In the genomic region with DNA sequence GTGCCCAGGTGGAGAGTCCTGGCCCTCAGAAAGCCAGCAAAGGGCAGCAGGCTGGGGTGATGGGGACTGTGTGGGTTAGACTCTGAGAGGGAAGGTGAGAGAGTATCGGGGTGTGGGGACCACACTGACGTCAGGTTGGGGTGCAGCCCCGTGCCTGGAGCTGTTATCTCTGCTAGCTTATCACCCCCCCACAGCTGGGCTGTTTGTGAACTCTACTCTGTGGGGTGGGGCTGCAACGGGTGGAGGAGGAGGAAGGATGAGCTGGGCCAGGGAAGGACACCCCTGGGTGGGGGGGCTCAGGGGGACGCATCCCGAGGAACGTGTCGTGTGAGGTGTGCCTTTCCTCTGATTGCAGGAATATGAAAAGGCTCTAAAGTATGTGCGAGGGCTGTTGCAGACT, we compare ENCODE assay signal across 12 mouse cellular contexts. TPM values are rescaled to one million over a fixed set of nuclear protein-coding genes. Genes with fewer than 3 reads are reported as not detected.
DNase-seq lines count a peak whose midpoint lies in the region; ATAC-seq and TF ChIP-seq lines count a peak whose summit lies in the region.
"Had no signal": no experiment of that assay in that cellular context is flagged by ENCODE, and none has a peak within 500 bp of the region (broad histone marks: within the 10 kb centered on the region; RNA-seq: fewer than 3 reads in every experiment).

No protein-coding gene starts in this region.

- H3K9ac ChIP-seq in kidney, postnatal 0 days (ENCODE audit: low read depth, low read length): no peak overlapping the region
- H3K9ac ChIP-seq in intestine, embryonic 15.5 days: no peak overlapping the region
- no peak overlapping the region for H3K9ac ChIP-seq in forebrain, postnatal 0 days

- peak; percentile 31 for DNase-seq in cerebellum, adult 9-10 months
- no peak for DNase-seq in cerebellum, adult 2 months
- DNase-seq in kidney, postnatal 0 days (ENCODE audit: low spot score): no peak
- DNase-seq in kidney, adult 18-20 months: no peak
- peak; percentile 35 to 41 for DNase-seq in spleen, postnatal 14 days (ENCODE audit: low spot score in 2 of 2)
- no peak for DNase-seq in forebrain, postnatal 0 days
- DNase-seq: left cerebral cortex, postnatal 4 days had no signal

- TF ChIP-seq CTCF in cerebellum, adult 2 months (IDR thresholded peaks at IDR 0.05; ENCODE audit: borderline replicate concordance, insufficient read depth, low read depth, low read length): no peak
- no peak for TF ChIP-seq CTCF in kidney, postnatal 0 days (IDR thresholded peaks at IDR 0.05; ENCODE audit: low read depth)
- TF ChIP-seq CTCF in forebrain, postnatal 0 days (IDR thresholded peaks at IDR 0.05; ENCODE audit: low read depth): no peak

- H3K4me2 ChIP-seq in kidney, postnatal 0 days (ENCODE audit: low read length): no peak overlapping the region
- no peak overlapping the region for H3K4me2 ChIP-seq in intestine, embryonic 15.5 days (replicated peaks)
- H3K4me2 ChIP-seq in forebrain, postnatal 0 days (ENCODE audit: low read depth): no peak overlapping the region
- H3K4me2 ChIP-seq: neural tube, embryonic 13.5 days had no signal

- ATAC-seq in kidney, postnatal 0 days (replicated peaks; ENCODE audit: low FRiP score, low read depth): no peak
- ATAC-seq in intestine, embryonic 15.5 days: peak; percentile 46
- no peak for ATAC-seq in forebrain, postnatal 0 days
- ATAC-seq in CD4-positive, CD25-positive, alpha-beta regulatory T cell, adult 4 months: no peak
- ATAC-seq: Patski had no signal

- no peaks in the 10 kb centered on the region for H3K9me3 ChIP-seq in kidney, postnatal 0 days (replicated peaks; ENCODE audit: low read length)
- no peaks in the 10 kb centered on the region for H3K9me3 ChIP-seq in intestine, embryonic 15.5 days
- H3K9me3 ChIP-seq in forebrain, postnatal 0 days (ENCODE audit: low read length): no peaks in the 10 kb centered on the region
- H3K9me3 ChIP-seq: neural tube, embryonic 13.5 days had no signal

- H3K27ac ChIP-seq in cerebellum, adult 2 months (ENCODE audit: insufficient read depth, low read length): no peak overlapping the region
- peak overlapping the region; percentile 84 for H3K27ac ChIP-seq in kidney, postnatal 0 days
- peak overlapping the region; percentile 87 for H3K27ac ChIP-seq in intestine, embryonic 15.5 days
- no peak overlapping the region for H3K27ac ChIP-seq in forebrain, postnatal 0 days (ENCODE audit: low read depth, low read length)

- no peak overlapping the region for H3K4me3 ChIP-seq in cerebellum, adult 2 months (replicated peaks; ENCODE audit: insufficient read depth, low read depth, low read length)
- H3K4me3 ChIP-seq in kidney, postnatal 0 days (replicated peaks; ENCODE audit: low read depth, low read length): no peak overlapping the region
- H3K4me3 ChIP-seq in intestine, embryonic 15.5 days (replicated peaks): no peak overlapping the region
- no peak overlapping the region for H3K4me3 ChIP-seq in forebrain, postnatal 0 days (ENCODE audit: low read depth, low read length)
- H3K4me3 ChIP-seq: neural tube, embryonic 13.5 days had no signal

- H3K4me1 ChIP-seq in cerebellum, adult 2 months (ENCODE audit: control insufficient read depth, insufficient read depth, low read length): peaks cover 4% of the 10 kb centered on the region; the same call in 1 of the 2 replicates
- peaks cover 36% of the 10 kb centered on the region for H3K4me1 ChIP-seq in kidney, postnatal 0 days (replicated peaks; ENCODE audit: insufficient read depth, low read length)
- peaks cover 49% of the 10 kb centered on the region for H3K4me1 ChIP-seq in intestine, embryonic 15.5 days (replicated peaks)
- peaks cover 8% of the 10 kb centered on the region; the same call in 1 of the 2 replicates for H3K4me1 ChIP-seq in forebrain, postnatal 0 days (ENCODE audit: insufficient read depth)

- no peak for TF ChIP-seq POLR2A in cerebellum, adult 2 months (IDR thresholded peaks at IDR 0.05; ENCODE audit: borderline replicate concordance, insufficient read depth, low read length)

- H3K27me3 ChIP-seq in cerebellum, adult 2 months (ENCODE audit: control insufficient read depth, insufficient read depth, low read length): no peaks in the 10 kb centered on the region
- no peaks in the 10 kb centered on the region for H3K27me3 ChIP-seq in kidney, postnatal 0 days (ENCODE audit: insufficient read depth, low read length)
- H3K27me3 ChIP-seq in intestine, embryonic 15.5 days (replicated peaks): no peaks in the 10 kb centered on the region
- H3K27me3 ChIP-seq in forebrain, postnatal 0 days (ENCODE audit: insufficient read depth, low read length): no peaks in the 10 kb centered on the region
- H3K27me3 ChIP-seq: neural tube, embryonic 13.5 days; Patski had no signal

- peaks cover 24% of the 10 kb centered on the region for H3K36me3 ChIP-seq in kidney, postnatal 0 days (ENCODE audit: insufficient read depth, low read length)
- peaks cover 15% of the 10 kb centered on the region for H3K36me3 ChIP-seq in intestine, embryonic 15.5 days
- peaks cover 48% of the 10 kb centered on the region for H3K36me3 ChIP-seq in forebrain, postnatal 0 days (ENCODE audit: insufficient read depth)

- 90% methylated on average over 9 of the region's 9 CpGs for WGBS in cerebellum, adult 2 months
- WGBS in kidney, postnatal 0 days: 73% methylated on average over 9 of the region's 9 CpGs
- 49% methylated on average over 9 of the region's 9 CpGs for WGBS in intestine, embryonic 15.5 days
- WGBS in forebrain, postnatal 0 days: 94% methylated on average over 9 of the region's 9 CpGs

RNA-seq across cellular contexts. Expression of a gene that starts 1.2 kb away (rescaled TPM):
- 0.21 and 0.25 TPM in 2 replicates for polyA plus RNA-seq in cerebellum, adult 2 months (2012; rRNA removed)
- 11.9 and 12.6 TPM in 2 replicates for polyA plus RNA-seq in kidney, postnatal 0 days (2015; fragmentation: Nextera tagmentation; extraction: Ambion mirVana)
- 18.4 and 24.9 TPM in 2 replicates for polyA plus RNA-seq in intestine, embryonic 15.5 days (2015; fragmentation: Nextera tagmentation; extraction: Ambion mirVana)
- 0.33 and 0.38 TPM in 2 replicates for total RNA-seq in forebrain, postnatal 0 days (2014; rRNA removed)
- 0.13 and 0.15 TPM in 2 replicates for polyA plus RNA-seq in forebrain, postnatal 0 days (2015; fragmentation: Nextera tagmentation; extraction: Ambion mirVana)
- polyA plus RNA-seq in CD4-positive, CD25-positive, alpha-beta regulatory T cell, adult 4 months (2017; shearing (Covaris generic)): under 1 TPM in 1 of 2 experiments, not detected in 1; 0.34 TPM
- polyA plus RNA-seq: forebrain, embryonic 11.5 days had no signal

RNA-seq across cellular contexts. Expression of a gene that starts 12.1 kb away (rescaled TPM):
- polyA plus RNA-seq in cerebellum, adult 2 months (2012; rRNA removed): 408 and 473 TPM in 2 replicates
- 362 and 384 TPM in 2 replicates for polyA plus RNA-seq in kidney, postnatal 0 days (2015; fragmentation: Nextera tagmentation; extraction: Ambion mirVana)
- 258 and 259 TPM in 2 replicates for polyA plus RNA-seq in intestine, embryonic 15.5 days (2015; fragmentation: Nextera tagmentation; extraction: Ambion mirVana)
- 221 and 299 TPM in 2 replicates for total RNA-seq in forebrain, postnatal 0 days (2014; rRNA removed)
- 377 and 441 TPM in 2 replicates for polyA plus RNA-seq in forebrain, postnatal 0 days (2015; fragmentation: Nextera tagmentation; extraction: Ambion mirVana)
- polyA plus RNA-seq in CD4-positive, CD25-positive, alpha-beta regulatory T cell, adult 4 months (2017; shearing (Covaris generic)): 100 to 1,000 TPM; 390 to 404 TPM

RNA-seq across cellular contexts. Expression of a gene that starts 21.6 kb away (rescaled TPM):
- 38.6 and 39.7 TPM in 2 replicates for polyA plus RNA-seq in cerebellum, adult 2 months (2012; rRNA removed)
- polyA plus RNA-seq in kidney, postnatal 0 days (2015; fragmentation: Nextera tagmentation; extraction: Ambion mirVana): 30.6 and 32.0 TPM in 2 replicates
- 41.1 and 42.8 TPM in 2 replicates for polyA plus RNA-seq in intestine, embryonic 15.5 days (2015; fragmentation: Nextera tagmentation; extraction: Ambion mirVana)
- total RNA-seq in forebrain, postnatal 0 days (2014; rRNA removed): 46.6 and 55.2 TPM in 2 replicates
- polyA plus RNA-seq in forebrain, postnatal 0 days (2015; fragmentation: Nextera tagmentation; extraction: Ambion mirVana): 18.2 and 21.7 TPM in 2 replicates
- 1 to 10 TPM; 4.4 to 8.8 TPM for polyA plus RNA-seq in CD4-positive, CD25-positive, alpha-beta regulatory T cell, adult 4 months (2017; shearing (Covaris generic))

RNA-seq across cellular contexts. Expression of a gene that starts 22.6 kb away (rescaled TPM):
- polyA plus RNA-seq in cerebellum, adult 2 months (2012; rRNA removed): 86.8 and 95.4 TPM in 2 replicates
- polyA plus RNA-seq in kidney, postnatal 0 days (2015; fragmentation: Nextera tagmentation; extraction: Ambion mirVana): 86.5 and 91.1 TPM in 2 replicates
- 99.9 and 111 TPM in 2 replicates for polyA plus RNA-seq in intestine, embryonic 15.5 days (2015; fragmentation: Nextera tagmentation; extraction: Ambion mirVana)
- 66.1 and 96.9 TPM in 2 replicates for total RNA-seq in forebrain, postnatal 0 days (2014; rRNA removed)
- 176 and 201 TPM in 2 replicates for polyA plus RNA-seq in forebrain, postnatal 0 days (2015; fragmentation: Nextera tagmentation; extraction: Ambion mirVana)
- polyA plus RNA-seq in CD4-positive, CD25-positive, alpha-beta regulatory T cell, adult 4 months (2017; shearing (Covaris generic)): 10 to 100 TPM; 50.3 to 67.0 TPM

RNA-seq across cellular contexts. Expression of a gene that starts 57.3 kb away (rescaled TPM):
- 58.7 and 63.1 TPM in 2 replicates for polyA plus RNA-seq in cerebellum, adult 2 months (2012; rRNA removed)
- polyA plus RNA-seq in kidney, postnatal 0 days (2015; fragmentation: Nextera tagmentation; extraction: Ambion mirVana): 74.4 and 75.8 TPM in 2 replicates
- 54.4 and 55.0 TPM in 2 replicates for polyA plus RNA-seq in intestine, embryonic 15.5 days (2015; fragmentation: Nextera tagmentation; extraction: Ambion mirVana)
- total RNA-seq in forebrain, postnatal 0 days (2014; rRNA removed): 30.7 and 35.9 TPM in 2 replicates
- 125 and 134 TPM in 2 replicates for polyA plus RNA-seq in forebrain, postnatal 0 days (2015; fragmentation: Nextera tagmentation; extraction: Ambion mirVana)
- polyA plus RNA-seq in CD4-positive, CD25-positive, alpha-beta regulatory T cell, adult 4 months (2017; shearing (Covaris generic)): 10 to 100 TPM; 12.5 to 14.1 TPM

Comparison
In these comparisons a context has a peak if more than half of its experiments do, and no peak if none do; other contexts are left out.
1. DNase-seq: peak in cerebellum, adult 9-10 months (single experiment) and spleen, postnatal 14 days (2 of 2); none in cerebellum, adult 2 months (0 of 2), kidney, postnatal 0 days (single experiment), kidney, adult 18-20 months (single experiment) and forebrain, postnatal 0 days (single experiment).
2. H3K27ac ChIP-seq: peak in kidney, postnatal 0 days (single experiment) and intestine, embryonic 15.5 days (single experiment); none in cerebellum, adult 2 months (single experiment) and forebrain, postnatal 0 days (single experiment).